Mouse (Mus musculus) thymus, postnatal 0 days (tissue): ENCODE data around the gene Ssxb6. TPM values are rescaled to one million over a fixed set of nuclear protein-coding genes. Genes with fewer than 3 reads are reported as not detected.
"Not testable (repeated sequence)": the region's sequence is repeated elsewhere in the genome, so short reads cannot be mapped to it uniquely, and the experiment has no call there.

Experiments used
- DNase-seq: peaks from one replicate; pipeline ENCODE4 v3.0.0-alpha.2; 2015; ENCODE audit warnings: low spot score
- polyA plus RNA-seq: library from polyadenylated mRNA; unstranded; fragments of >200 nt; fragmentation: Nextera tagmentation; extraction: Ambion mirVana; gene quantifications from 2 replicates; pipeline ENCODE4 v1.2.1, GENCODE M21; 2015

Ssxb6 gene
- polyA plus RNA-seq = not detected in 2 replicates

DNA sequence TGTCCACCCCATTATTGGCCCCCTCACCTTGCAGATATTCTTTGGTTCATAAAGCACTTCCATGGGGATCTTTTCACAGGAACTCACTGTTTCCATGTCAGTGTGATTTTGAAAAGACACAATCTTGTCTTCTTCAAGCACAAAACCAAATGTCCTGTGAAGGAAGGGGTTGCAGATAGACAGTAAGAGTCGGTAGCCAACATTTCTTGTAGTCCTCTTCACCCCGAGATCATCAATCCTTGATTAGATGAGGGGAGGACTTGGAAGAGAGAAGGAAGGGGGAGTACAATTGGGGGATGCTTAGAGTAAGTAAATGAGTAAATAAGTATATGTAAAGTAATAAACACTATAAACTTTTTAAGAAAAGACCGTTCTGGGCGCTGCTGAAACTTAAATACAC, at the start of gene Ssxb6:
Ssxb6 (minus strand) TSS at position 101 of the 400 bp plus-strand sequence.
- not testable (repeated sequence) for DNase-seq

DNA sequence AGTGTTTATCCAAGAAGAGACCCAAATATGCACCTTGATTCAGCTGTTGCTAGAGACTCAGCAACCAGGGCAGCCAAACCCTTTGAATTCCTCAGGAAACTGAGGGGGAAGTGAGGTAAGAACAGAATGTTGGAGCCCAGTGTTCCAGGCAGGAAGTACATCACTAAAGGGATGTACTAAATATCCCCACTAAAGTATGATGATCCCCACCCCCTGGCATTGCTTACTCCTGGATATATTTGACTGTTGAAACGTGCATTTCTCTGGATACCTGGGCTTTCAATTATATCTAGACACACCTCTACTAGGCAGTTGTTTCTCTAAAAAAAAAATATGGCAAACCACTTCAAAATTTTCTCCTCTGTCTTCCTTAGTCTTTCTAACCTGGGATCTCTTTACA, 43.7 kb upstream of the Ssxb6 start, which contains the start of gene Ssxb3:
Ssxb3 (minus strand) TSS at position 101 of the 400 bp plus-strand sequence.
- DNase-seq = not testable (repeated sequence)

DNA sequence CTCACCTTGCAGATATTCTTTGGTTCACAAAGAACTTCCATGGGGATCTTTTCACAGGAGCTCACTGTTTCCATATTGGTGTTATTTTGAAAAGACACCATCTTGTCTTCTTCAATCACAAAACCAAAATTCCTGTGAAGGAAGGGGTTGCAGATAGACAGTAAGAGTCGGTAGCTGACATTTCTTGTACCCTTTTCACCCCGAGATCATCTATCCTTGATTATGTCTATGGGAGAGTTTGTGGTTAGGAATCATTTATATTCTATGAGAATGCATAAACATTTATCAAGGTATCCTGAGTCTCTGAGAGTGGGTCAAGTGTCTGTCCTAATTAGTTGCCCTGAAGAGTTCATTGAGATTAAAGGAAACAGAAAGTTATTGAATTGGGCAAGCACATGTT, 23.2 kb downstream of the Ssxb6 start, which contains the start of gene Gm14459:
Gm14459 (minus strand) TSS at position 101 of the 400 bp plus-strand sequence.
- no peak for DNase-seq

Other genes starting within 250 kb of the Ssxb6 start
- not detected in 2 replicates for gene Ssxb10, start 220.8 kb downstream of the Ssxb6 start, polyA plus RNA-seq
- not detected in 2 replicates for gene Ssxb9, start 181.3 kb downstream of the Ssxb6 start, polyA plus RNA-seq
- gene Ssxb1, start 134.9 kb downstream of the Ssxb6 start, polyA plus RNA-seq = not detected in 2 replicates
- gene Ssxb2, start 86.5 kb downstream of the Ssxb6 start, polyA plus RNA-seq = not detected in 2 replicates
- not detected in 2 replicates for gene Gm14459, start 23.3 kb downstream of the Ssxb6 start, polyA plus RNA-seq
- gene Ssxb3, start 43.6 kb upstream of the Ssxb6 start, polyA plus RNA-seq = not detected in 2 replicates
- not detected in 2 replicates for gene Ssxb8, start 142.6 kb upstream of the Ssxb6 start, polyA plus RNA-seq
- not detected in 2 replicates for gene Ssx9, start 200.2 kb upstream of the Ssxb6 start, polyA plus RNA-seq